Mouse (Mus musculus) cerebellum, adult 2 months (tissue): ENCODE data around the gene Tenm2.

Source experiments
- CTCF ChIP-seq: fragments of 200-500 bp; IDR thresholded peaks from 2 replicates; pipeline ENCODE4 v1.5.1; 2011; ENCODE audit warnings: low read depth, mild to moderate bottlenecking, control low read depth, low read length, moderate library complexity, borderline replicate concordance; ENCODE audit not compliant: insufficient read depth
- POLR2A ChIP-seq: fragments of 200-500 bp; IDR thresholded peaks from 2 replicates; pipeline ENCODE4 v1.6.1; 2011; ENCODE audit warnings: low read length, control low read depth, borderline replicate concordance; ENCODE audit not compliant: insufficient read depth

DNA sequence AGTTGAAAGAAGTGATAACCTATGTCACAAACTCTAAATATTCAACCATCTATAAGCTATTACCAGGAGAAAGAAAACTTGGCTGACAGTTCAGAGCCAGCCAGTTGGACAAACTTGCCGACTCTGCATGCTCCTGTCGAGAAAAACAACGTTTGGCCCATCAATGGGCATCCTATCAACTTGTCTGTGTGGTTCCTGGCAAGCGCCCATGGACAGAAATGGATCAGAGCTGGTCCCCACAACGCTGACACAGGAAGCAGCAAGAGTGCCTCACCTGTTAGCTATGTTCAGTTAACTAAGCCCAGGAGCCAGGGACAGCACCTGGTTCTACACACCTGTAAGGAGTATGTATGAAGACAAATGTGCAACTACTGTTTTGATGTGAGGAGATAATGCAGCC is 908.5 kb downstream of the Tenm2 start:
- TF ChIP-seq CTCF (no peak), POLR2A (no peak)
